Mouse (Mus musculus) CH12.LX (cell line): Measurements from ENCODE around the gene Olfr1189. TPM values are rescaled to one million over a fixed set of nuclear protein-coding genes. Genes with fewer than 3 reads are reported as not detected.

ENCODE experiments used
- DNase-seq: peaks from one replicate; pipeline ENCODE4 v3.0.0-alpha.2; 2013; ENCODE audit errors: extremely low read depth
- H3K27ac ChIP-seq: 2 replicates; pipeline ENCODE4 v1.5.1; 2012; ENCODE audit warnings: low read depth, mild to moderate bottlenecking, control low read depth, moderate library complexity; ENCODE audit not compliant: insufficient read depth
- H3K27me3 ChIP-seq: replicated peaks from 2 replicates; pipeline ENCODE3; 2012; ENCODE audit warnings: inconsistent platforms
- H3K36me3 ChIP-seq, 2 experiments: replicated peaks in 1 of 2; 2 replicates each; pipeline versions ENCODE3 to v1.6.1; 2012; ENCODE audit warnings: inconsistent platforms in 1 of 2, low read length in 1 of 2, mild to moderate bottlenecking in 1 of 2, mixed read lengths in 1 of 2, moderate library complexity in 1 of 2; ENCODE audit not compliant: control insufficient read depth in 1 of 2, insufficient read depth in 1 of 2
- H3K4me1 ChIP-seq, 2 experiments: 2 replicates each; pipeline ENCODE4 v1.6.1; 2012; ENCODE audit warnings: inconsistent platforms in 1 of 2, moderate library complexity in 1 of 2; ENCODE audit not compliant: insufficient read depth in 2 of 2, control insufficient read depth in 1 of 2
- H3K4me2 ChIP-seq: 2 replicates; pipeline ENCODE4 v1.6.1; 2012; ENCODE audit warnings: low read depth, mild to moderate bottlenecking, control low read depth; ENCODE audit not compliant: poor library complexity, insufficient read depth, severe bottlenecking
- H3K4me3 ChIP-seq, 3 experiments: fragments of 150-350 bp in 1 of 3; sonication (generic) in 1 of 3; replicated peaks in 1 of 3; 2 replicates each; pipeline versions ENCODE3 to v1.5.1; 2011 to 2012; ENCODE audit warnings: low read depth in 2 of 3, low read length in 2 of 3, mild to moderate bottlenecking in 2 of 3, moderate library complexity in 2 of 3, control low read depth in 1 of 3, improper control_type of control experiment in 1 of 3, inconsistent platforms in 1 of 3, mixed read lengths in 1 of 3; ENCODE audit not compliant: poor library complexity in 1 of 3
- H3K79me2 ChIP-seq: replicated peaks from 2 replicates; pipeline ENCODE4 v1.6.1; 2012; ENCODE audit warnings: mild to moderate bottlenecking, moderate library complexity; ENCODE audit not compliant: control insufficient read depth, poor library complexity, insufficient read depth, severe bottlenecking; ENCODE audit errors: extremely low read depth
- H3K9ac ChIP-seq: 2 replicates; pipeline ENCODE4 v1.6.1; 2012; ENCODE audit warnings: low read depth, mild to moderate bottlenecking, control low read depth, moderate library complexity; ENCODE audit not compliant: insufficient read depth
- H3K9me3 ChIP-seq: replicated peaks from 2 replicates; pipeline ENCODE3; 2012; ENCODE audit warnings: low read length, inconsistent platforms, mixed read lengths
- CHD1 ChIP-seq: IDR thresholded peaks from 2 replicates; pipeline ENCODE4 v1.6.1; 2012; ENCODE audit warnings: low read depth, low read length, improper control_type of control experiment, inconsistent platforms
- CHD2 ChIP-seq: IDR thresholded peaks from 2 replicates; pipeline ENCODE4 v1.6.1; 2011; ENCODE audit warnings: low read length, improper control_type of control experiment
- ELF1 ChIP-seq: IDR thresholded peaks from 2 replicates; pipeline ENCODE4 v1.6.1; 2014; ENCODE audit warnings: low read depth, mild to moderate bottlenecking, inconsistent platforms, low read length, improper control_type of control experiment
- IRF4 ChIP-seq: IDR thresholded peaks from 2 replicates; pipeline ENCODE4 v1.6.1; 2014; ENCODE audit warnings: low read depth, mild to moderate bottlenecking, inconsistent platforms, low read length, improper control_type of control experiment
- JUN ChIP-seq: IDR thresholded peaks from 2 replicates; pipeline ENCODE4 v1.6.1; 2011; ENCODE audit warnings: low read depth, mild to moderate bottlenecking, low read length, improper control_type of control experiment, moderate library complexity; ENCODE audit not compliant: insufficient read depth
- JUND ChIP-seq: conservative IDR thresholded peaks from 2 replicates; pipeline ENCODE4 v1.6.1; 2011; ENCODE audit warnings: low read depth, low read length, improper control_type of control experiment
- KAT2A ChIP-seq: IDR thresholded peaks from 2 replicates; pipeline ENCODE4 v1.6.1; 2012; ENCODE audit warnings: low read length, improper control_type of control experiment, inconsistent platforms; ENCODE audit not compliant: insufficient replicate concordance
- MAX ChIP-seq: IDR thresholded peaks from 2 replicates; pipeline ENCODE4 v1.6.1; 2011; ENCODE audit warnings: low read length, improper control_type of control experiment
- MAZ ChIP-seq: IDR thresholded peaks from 2 replicates; pipeline ENCODE4 v1.6.1; 2012; ENCODE audit warnings: low read depth, mild to moderate bottlenecking, inconsistent platforms, low read length, improper control_type of control experiment, moderate library complexity
- MEF2A ChIP-seq: IDR thresholded peaks from 2 replicates; pipeline ENCODE4 v1.6.1; 2014; ENCODE audit warnings: low read depth, mild to moderate bottlenecking, inconsistent platforms, low read length, improper control_type of control experiment, borderline replicate concordance
- MYC ChIP-seq: IDR thresholded peaks from 2 replicates; pipeline ENCODE4 v1.6.1; 2011; ENCODE audit warnings: low read depth, mild to moderate bottlenecking, improper control_type of control experiment, low read length
- NRF1 ChIP-seq: IDR thresholded peaks from 2 replicates; pipeline ENCODE4 v1.6.1; 2014; ENCODE audit warnings: low read depth, mild to moderate bottlenecking, inconsistent platforms, low read length, improper control_type of control experiment, moderate library complexity
- POLR2AphosphoS2 ChIP-seq: IDR thresholded peaks from 2 replicates; pipeline ENCODE4 v1.6.1; 2011; ENCODE audit warnings: low read depth, low read length, improper control_type of control experiment
- RAD21 ChIP-seq: IDR thresholded peaks from 2 replicates; pipeline ENCODE4 v1.6.1; 2011; ENCODE audit warnings: low read depth, mild to moderate bottlenecking, low read length, improper control_type of control experiment, moderate library complexity
- SIN3A ChIP-seq: IDR thresholded peaks from 2 replicates; pipeline ENCODE4 v1.6.1; 2012; ENCODE audit warnings: low read length, improper control_type of control experiment, inconsistent platforms
- dilution Hi-C: fragments of 300-500 bp; cut with MboI; formaldehyde crosslinking; loops from 2 replicates; pipeline ENCODE4 v1.14.3; 2020; ENCODE audit warnings: low sequenced_read_pairs; ENCODE audit not compliant: extremely low pct_unique_long_range_greater_than_20kb, extremely low pct_ligation_motif_present
- in situ Hi-C: fragments of 300-500 bp; cut with MboI; formaldehyde crosslinking; loops from 3 replicates; pipeline ENCODE4 v1.14.3; 2019; ENCODE audit warnings: low sequenced_read_pairs, low pct_ligation_motif_present, low pct_unique_long_range_greater_than_20kb, mixed read lengths
- polyA plus RNA-seq: library from polyadenylated mRNA; unstranded; fragments of >175 nt; gene quantifications from 2 replicates; pipeline ENCODE4 v1.2.1, GENCODE M21; 2012; ENCODE audit warnings: low read depth; ENCODE audit not compliant: insufficient read length
- total RNA-seq, 2 experiments: library from RNA; depleted of rRNA; stranded (reverse); fragments of 300-350 nt in 1 of 2; fragments of >200 nt in 1 of 2; gene quantifications; 2 replicates each; pipeline ENCODE4 v1.2.3; 2012 to 2014

Olfr1189 gene
- total RNA-seq (2012; rRNA removed) (not detected in 2 replicates), total RNA-seq (2014; rRNA removed) (not detected in 2 replicates), polyA plus RNA-seq (not detected in 2 replicates)

GRCm38 (mm10) chr2:88586154-88586553 lies at the start of gene Olfr1189:
TSS of gene Olfr1189 (plus strand) at chr2:88586454.
- peaks cover 7% of the 10 kb centered on the region for H3K9me3 ChIP-seq
- no peak within 1 kb of the TSS for H3K4me2 ChIP-seq
- no peaks in the 10 kb centered on the region for H3K79me2 ChIP-seq
- H3K27ac ChIP-seq, result no peak within 1 kb of the TSS
- no peaks in the 10 kb centered on the region for H3K36me3 ChIP-seq
- dilution Hi-C loops, result no loop called here
- no peaks in the 10 kb centered on the region for H3K4me1 ChIP-seq
- TF ChIP-seq MYC, result no peak
- no peak for TF ChIP-seq KAT2A
- TF ChIP-seq JUN, result no peak
- TF ChIP-seq MEF2A, result no peak
- TF ChIP-seq MAZ, result no peak
- TF ChIP-seq CHD2, result no peak
- TF ChIP-seq SIN3A, result no peak
- TF ChIP-seq JUND, result no peak
- no peak for TF ChIP-seq IRF4
- no peak for TF ChIP-seq POLR2AphosphoS2
- no peak for TF ChIP-seq CHD1
- H3K4me3 ChIP-seq, result no peak within 1 kb of the TSS
- H3K9ac ChIP-seq, result no peak within 1 kb of the TSS
- in situ Hi-C loops, result no loop called here
- no peak for DNase-seq
- H3K27me3 ChIP-seq, result no peaks in the 10 kb centered on the region

- no peak within 1 kb of the TSS for H3K4me2 ChIP-seq
- H3K27ac ChIP-seq, result no peak within 1 kb of the TSS
- H3K36me3 ChIP-seq, result no peaks in the 10 kb centered on the region
- H3K4me3 ChIP-seq, result no peak within 1 kb of the TSS
- no peaks in the 10 kb centered on the region for H3K27me3 ChIP-seq
- in situ Hi-C loops, result no loop called here
- no peak for TF ChIP-seq MAX
- TF ChIP-seq NRF1, result no peak
- no peak for TF ChIP-seq ELF1
- TF ChIP-seq RAD21, result no peak
- no peak for TF ChIP-seq SIN3A
- TF ChIP-seq, all 38 proteins: peak for 0
- Histone ChIP-seq H3K9ac (no peak within 1 kb of the TSS), H3K4me1 (no peaks in the 10 kb centered on the region), H3K79me2 (no peaks in the 10 kb centered on the region), H3K9me3 (peaks cover 7% of the 10 kb centered on the region)
- no peak for DNase-seq
- dilution Hi-C loops, result no loop called here
Measured at GRCm38 (mm10) chr2:88556635-88557034, 29.6 kb upstream of the Olfr1189 start, which contains the start of gene Olfr1188. TSS of gene Olfr1188 (plus strand) at chr2:88556935.
